Mouse (Mus musculus) hematopoietic stem cell, adult 5-6 weeks (primary cell): ENCODE data around the gene Hnrnpll. TPM values are rescaled to one million over a fixed set of nuclear protein-coding genes. Genes with fewer than 3 reads are reported as not detected.
"Not testable (repeated sequence)": the region's sequence is repeated elsewhere in the genome, so short reads cannot be mapped to it uniquely, and the experiment has no call there.

Experiments used
- ATAC-seq, 2 experiments: fragments of 125-278 bp in 1 of 2; replicated peaks in 1 of 2; 2 replicates each; pipeline ENCODE4 v1.8.0; 2016 to 2017; ENCODE audit warnings: inconsistent platforms in 2 of 2, mild to moderate bottlenecking in 2 of 2, moderate number of reproducible peaks in 2 of 2, low read depth in 1 of 2, moderate TSS enrichment in 1 of 2; ENCODE audit not compliant: low FRiP score in 2 of 2, poor library complexity in 2 of 2, severe bottlenecking in 2 of 2, insufficient read depth in 1 of 2, low TSS enrichment in 1 of 2
- total RNA-seq: library from RNA; stranded (forward); fragments of 172-1452, 232-1000 nt; gene quantifications from 2 replicates; pipeline ENCODE4 v1.2.3, GENCODE M21; 2017

Hnrnpll gene
- total RNA-seq, 1 experiment from 2014 or later: 52.2 TPM

DNA sequence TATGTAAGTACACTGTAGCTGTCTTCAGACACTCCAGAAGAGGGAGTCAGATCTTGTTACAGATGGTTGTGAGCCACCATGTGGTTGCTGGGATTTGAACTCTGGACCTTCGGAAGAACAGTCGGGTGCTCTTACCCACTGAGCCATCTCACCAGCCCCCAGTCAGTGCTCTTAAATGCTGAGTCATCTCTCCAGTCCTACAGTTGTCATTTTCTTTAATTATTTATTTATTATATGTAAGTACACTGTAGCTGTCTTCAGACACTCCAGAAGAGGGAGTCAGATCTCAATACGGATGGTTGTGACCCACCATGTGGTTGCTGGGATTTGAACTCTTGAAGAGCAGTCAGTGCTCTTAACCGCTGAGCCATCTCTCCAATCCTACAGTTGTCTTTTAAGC lies 45.7 kb downstream of the Hnrnpll start:
- not testable (repeated sequence) for ATAC-seq

DNA sequence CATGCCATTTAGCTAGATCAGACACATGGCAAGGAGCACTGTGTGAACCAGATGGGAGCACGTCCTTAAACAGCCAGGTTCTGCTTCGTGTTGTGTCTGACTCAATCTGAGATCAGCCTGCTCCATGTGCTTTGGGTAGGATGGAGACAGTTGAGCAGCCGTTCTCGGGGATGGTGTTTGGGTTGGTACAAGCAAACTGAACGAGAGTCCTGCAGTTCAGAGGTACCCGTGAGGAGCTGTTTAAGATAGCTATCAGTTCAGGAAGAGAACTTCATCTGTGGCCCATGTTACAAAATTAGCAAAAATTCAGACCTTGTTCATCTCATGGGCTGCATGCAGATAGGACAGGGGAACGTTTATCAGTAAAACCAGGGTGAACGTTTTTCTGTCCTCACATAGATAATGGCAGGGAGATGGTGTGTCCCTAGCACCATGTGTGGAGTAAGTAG lies 47.7 kb downstream of the Hnrnpll start:
- no peak; a peak in 1 of 4 replicates for ATAC-seq

DNA sequence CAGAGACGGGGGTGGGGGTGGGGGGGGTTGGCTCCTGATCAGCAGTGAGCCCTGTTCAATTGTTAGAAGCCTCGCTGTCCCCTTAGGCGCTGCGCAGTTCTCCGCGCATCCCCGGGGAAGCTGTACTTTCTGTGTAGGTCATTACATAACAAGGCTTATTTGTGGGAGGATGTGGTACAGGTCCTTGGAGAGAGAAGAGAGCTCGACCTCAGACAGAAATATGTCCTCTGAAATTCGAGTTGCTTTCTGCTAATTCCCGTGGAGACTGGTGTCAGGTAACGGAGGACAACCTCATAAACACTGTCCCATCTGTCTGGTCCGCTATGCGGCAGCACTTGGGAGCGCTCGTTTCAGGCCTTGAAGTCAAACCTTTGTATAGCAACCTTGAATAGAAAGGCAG lies 52.2 kb downstream of the Hnrnpll start:
- ATAC-seq: no peak

DNA sequence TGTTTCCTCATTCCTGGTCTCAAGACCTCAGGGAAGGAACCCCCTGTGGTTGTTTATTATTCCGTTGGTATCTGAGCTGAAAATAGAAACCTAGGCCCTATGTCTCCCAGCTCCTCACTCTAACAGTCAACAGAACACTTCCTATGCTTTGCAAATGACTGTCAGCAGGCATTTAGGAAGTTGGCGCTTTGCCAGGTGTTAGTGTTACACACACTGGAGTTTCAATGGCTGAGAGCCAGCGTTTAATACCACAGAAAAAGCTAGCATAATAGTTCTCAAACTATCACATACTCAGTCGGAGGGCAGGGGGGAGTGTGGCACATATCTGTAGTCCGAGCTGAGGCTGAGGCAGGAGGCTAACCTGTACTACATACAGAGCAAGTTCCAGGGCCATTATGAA lies 53.3 kb downstream of the Hnrnpll start:
- ATAC-seq: peak; percentile 38 to 47; a peak in 2 of 4 replicates

DNA sequence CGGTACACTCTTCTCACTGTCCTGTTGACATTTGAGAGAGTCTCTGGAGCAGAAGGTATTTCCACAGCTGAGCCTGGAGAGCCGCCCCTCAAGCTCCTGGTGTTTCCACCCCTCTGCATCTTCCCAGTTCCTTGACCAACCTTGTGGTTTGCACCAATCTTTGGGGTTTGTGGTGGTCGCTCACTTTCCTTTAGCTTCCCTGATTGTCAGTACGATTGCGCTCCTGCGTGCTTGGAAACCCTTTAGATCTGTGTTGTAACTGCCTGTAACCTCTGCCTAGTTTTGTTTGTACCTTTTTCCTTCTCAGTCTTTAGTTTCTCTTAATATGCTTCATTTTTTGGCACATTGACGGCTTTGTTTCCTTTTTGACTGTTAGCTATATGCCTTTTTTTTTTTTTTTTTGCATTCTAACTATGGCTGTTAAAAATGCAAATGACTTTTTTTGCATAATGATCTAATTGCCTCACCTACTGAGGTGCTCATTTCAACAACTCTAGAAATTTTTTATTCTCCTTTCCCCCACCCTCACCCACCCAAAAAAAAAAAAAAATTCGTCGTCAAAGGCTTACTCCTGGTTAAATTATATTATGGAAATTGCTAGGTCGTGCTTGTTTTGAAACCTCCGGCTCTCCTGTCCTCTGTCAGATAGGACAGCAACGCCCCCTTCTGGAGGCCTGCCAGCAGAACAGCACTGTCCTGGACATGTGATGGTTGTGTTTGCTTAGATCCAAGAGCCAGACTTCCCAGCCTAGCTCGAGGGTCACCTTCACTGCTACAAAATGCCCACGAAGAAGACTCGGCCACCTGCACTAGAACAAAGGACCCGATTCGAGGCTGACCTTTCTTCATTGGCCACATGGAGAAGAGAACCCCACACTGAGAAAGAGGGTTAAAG lies 57.5 kb downstream of the Hnrnpll start:
- ATAC-seq: peak; percentile 39 to 55; a peak in 2 of 4 replicates

DNA sequence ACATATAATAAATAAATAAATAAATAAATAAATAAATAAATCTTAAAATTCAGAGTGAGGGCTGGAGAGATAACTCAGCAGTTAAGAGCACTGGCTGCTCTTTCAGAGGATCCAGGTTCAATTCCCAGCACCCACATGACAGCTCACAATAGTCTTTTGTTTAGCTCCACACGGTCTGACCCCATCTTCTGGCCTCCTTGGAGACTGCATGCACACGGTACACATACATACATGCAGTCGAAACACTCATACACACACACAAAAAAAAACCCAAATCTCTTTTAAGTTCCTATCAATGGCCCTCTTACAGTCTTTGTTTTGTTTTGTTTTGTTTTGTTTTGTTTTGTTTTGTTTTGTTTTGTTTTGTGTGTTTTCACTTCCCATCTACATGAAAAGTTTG lies 58.3 kb downstream of the Hnrnpll start:
- not testable (repeated sequence) for ATAC-seq

DNA sequence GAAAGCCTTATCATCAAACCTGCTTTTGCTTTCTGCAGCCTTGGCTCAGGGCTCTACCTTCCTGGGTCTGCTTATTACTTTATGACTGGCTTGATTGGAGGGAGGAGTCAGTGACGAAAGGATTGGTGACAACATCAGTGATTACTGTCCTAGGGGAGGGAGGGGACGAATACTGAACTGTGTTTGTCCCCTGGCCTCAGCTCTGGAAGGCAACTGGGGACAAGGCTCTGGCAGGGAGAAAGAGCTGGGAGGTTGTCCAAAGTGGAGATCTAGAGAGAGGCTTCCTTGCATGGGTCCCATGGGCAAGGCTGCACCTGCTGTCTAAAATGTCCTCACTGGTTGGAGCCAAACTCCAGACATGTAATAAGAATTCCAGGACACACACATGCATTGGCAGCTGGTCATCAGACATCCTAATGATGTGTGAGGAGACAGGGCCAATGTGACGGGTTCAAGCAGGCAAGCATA lies 59.7 kb downstream of the Hnrnpll start:
- no peak for ATAC-seq

DNA sequence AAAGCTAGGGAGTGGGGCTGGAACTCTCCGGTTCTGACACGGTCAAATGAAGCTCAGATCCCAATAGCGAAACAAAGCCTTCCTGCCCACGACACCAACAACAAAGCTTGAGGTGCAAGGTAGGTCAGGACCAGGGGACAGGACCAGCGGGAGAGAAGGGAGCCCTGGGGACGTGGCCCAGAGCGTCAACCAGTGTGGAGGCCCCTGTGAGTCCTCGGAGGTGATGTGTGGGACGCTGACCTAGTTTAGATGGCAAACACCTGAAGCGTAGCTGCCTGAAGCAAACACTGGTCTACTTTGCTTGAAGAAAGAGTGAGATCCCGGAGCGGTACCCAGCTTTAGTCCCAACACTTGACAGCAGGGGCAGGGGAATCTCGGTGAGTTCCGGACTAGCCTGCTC lies 62.5 kb downstream of the Hnrnpll start:
- ATAC-seq: no peak

DNA sequence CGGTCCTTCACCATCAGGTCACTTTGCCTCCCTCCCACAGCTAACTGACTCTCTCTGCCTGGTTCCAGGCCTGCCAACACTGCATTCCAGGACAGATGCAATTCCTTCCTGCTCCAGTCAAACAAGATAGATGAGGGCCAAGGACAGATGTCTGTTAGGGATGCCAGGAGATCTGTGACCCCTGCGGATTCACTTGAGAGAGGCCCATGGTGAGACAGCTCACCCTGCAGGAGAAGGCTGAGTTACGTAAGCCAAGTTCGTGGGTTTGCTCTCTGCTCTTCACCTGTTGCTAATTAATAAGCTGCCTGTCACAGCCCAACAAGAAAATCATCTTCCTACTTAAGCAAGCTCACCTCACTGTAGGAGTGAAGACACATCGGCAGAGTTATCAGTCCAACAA lies 63.1 kb downstream of the Hnrnpll start:
- no peak for ATAC-seq

DNA sequence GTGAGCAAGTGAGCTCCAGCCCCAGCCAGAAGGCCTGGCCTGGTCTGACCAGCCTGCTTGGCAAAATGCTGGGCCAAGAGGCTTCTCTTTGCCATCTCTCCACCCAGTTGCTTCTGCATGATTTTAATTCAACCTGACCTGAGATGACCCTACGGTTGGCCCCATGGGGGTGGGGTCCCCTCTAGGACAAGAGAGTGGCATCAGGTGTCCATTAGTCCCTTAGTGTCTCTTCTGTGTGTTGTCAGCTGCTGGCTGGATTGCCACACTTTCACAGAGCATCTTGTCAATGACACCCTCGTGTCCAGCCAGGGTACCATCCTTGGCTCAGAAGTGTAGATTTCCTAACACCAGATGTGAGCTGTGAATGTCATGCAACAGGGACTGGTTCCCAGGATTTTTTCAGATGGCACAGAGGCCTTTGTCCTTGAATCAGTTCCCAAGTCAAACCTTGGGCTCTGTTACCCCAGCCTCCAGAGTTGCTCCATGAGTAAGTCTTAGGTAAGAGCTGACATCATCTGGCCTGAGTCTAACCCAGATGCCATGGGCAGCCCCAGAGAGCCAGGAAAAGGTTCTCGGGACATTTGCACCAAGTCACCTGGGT lies 66.9 kb downstream of the Hnrnpll start:
- no peak for ATAC-seq

DNA sequence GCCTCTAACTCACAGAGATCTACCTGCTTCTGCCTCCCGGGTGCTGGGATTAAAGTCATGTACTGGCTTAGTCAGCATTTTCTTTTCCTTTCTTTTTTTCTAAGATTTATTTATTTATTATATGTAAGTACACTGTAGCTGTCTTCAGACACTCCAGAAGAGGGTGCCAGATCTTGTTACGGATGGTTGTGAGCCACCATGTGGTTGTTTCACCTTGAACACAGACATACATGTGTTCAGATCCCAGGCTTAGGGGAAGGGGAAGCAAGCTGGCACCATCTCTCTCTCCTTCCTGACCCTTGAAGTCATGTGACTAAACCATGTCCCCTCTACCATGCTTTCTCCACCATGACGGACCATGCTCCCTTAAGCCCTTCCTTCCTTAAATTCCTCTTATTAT lies 70.0 kb downstream of the Hnrnpll start:
- ATAC-seq: no peak

DNA sequence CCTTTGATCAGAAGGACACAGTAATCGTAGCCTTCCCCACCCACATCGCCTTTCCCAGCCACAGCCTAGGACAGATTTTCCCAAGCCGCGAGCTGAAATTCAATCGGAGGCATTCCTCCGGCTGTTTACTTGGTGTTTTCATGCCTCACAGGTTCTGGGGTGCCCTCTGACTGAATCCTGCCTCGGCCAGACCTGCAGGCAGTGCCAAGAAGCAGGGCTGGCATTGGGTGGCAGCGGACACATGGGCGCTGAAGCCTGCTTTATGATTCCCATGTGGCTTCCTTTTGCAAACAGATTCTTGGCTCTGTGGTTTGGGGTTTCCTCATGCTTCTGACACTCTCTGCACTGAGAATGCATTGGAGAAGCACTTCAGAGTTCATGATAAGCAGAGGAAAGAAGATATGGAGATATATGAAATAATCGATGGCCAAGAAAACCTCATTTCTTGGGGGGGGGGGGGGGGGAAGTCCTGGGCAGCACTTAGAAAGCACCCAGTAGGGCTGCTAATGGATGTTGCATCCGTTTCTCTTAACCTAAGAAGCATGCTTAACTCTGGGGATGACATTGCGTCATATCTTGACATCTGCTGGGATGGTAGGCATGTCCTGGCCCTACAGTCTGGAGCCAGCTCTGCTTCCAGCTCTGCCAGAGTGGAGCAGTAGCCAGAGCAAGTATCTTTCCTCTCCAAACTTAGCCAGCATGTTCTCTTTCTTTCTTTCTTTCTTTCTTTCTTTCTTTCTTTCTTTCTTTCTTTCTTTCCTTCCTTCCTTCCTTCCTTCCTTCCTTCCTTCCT lies 70.8 kb downstream of the Hnrnpll start:
- peak; percentile 63 to 86 for ATAC-seq

DNA sequence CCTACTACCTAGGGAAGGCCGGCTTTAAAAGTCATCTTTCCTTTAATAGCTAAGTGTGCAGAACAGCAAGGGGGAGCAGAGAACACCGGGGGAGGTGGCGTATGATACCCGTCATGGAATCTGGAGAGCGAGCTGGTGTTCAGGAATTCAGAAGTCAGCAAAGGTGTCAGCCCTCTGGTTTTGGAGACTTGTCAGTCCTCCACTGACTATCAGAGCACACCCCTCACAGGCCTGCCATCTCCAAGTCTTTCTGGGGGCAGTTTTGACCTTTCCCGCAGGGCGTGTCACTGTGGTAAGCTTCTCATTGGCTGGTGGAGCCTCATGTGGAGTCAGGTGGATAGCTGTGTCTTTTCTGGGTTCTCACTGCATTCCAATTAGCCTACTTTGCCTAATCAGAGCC lies 72.0 kb downstream of the Hnrnpll start:
- no peak for ATAC-seq

DNA sequence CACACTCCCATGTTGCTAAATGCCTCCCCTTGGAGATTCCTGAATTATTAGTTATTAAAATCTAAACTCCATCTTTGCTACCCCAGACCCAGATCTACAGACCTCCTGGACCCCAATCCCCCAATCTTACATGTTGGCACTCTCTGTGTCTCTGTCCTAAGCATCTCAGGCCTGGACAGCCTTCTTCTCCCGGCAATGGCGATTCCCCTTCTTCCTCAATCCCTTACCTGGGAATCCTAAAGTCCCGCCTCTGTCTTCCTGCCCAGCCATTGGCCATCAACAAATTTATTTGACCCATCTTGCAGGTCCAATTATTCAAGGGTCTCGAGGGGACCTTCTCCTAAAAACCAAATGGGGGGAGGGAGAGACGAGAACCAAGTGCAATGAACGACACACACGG lies 77.7 kb downstream of the Hnrnpll start:
- no peak for ATAC-seq

DNA sequence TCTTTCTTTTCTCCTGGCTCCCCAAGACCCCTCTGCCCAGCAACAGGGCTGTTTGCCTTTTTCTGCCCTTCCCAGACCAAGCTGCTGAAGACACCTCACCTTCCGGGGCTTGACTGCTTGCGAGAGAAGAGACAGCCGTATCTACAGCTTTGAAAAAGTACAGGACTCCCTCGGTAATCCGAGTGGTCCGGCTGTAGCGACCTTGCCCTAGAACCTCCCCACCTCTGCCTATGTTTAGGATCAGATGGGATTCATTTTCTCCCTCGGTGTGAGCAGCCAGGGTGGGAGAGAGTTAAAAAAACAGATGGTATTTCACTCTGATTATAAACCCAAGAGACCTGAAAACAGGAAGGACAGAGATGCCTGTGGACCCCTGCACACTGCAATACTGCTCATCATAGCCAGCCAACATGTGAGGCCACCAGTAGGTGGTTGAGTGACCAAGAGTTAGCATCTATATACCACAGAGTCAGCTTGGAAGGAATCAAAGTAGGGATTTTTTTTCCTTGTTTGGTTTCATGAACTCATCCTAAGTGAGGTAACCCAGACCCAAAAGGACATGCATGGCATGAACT lies 79.1 kb downstream of the Hnrnpll start:
- ATAC-seq: no peak

DNA sequence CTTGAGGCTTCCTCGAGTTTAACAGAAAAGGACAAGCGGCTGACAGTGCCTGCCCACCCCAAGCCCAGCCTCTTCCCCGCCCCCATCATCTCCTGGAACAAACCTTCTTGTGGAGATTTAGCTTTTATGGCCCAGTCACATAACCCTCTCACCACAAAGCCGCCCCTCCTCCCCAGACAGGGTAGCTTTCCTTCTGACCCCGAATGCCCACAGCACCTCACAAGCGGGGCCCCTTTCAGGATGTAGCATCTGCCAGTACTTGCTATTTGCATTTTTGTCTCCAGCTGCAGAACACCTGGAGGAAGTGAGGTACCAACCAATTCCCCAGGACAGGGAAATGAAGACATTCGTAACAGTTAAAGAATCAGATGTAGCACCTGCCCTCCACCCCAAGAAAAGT lies 79.6 kb downstream of the Hnrnpll start:
- ATAC-seq: peak; percentile 36 to 50; a peak in 2 of 4 replicates

DNA sequence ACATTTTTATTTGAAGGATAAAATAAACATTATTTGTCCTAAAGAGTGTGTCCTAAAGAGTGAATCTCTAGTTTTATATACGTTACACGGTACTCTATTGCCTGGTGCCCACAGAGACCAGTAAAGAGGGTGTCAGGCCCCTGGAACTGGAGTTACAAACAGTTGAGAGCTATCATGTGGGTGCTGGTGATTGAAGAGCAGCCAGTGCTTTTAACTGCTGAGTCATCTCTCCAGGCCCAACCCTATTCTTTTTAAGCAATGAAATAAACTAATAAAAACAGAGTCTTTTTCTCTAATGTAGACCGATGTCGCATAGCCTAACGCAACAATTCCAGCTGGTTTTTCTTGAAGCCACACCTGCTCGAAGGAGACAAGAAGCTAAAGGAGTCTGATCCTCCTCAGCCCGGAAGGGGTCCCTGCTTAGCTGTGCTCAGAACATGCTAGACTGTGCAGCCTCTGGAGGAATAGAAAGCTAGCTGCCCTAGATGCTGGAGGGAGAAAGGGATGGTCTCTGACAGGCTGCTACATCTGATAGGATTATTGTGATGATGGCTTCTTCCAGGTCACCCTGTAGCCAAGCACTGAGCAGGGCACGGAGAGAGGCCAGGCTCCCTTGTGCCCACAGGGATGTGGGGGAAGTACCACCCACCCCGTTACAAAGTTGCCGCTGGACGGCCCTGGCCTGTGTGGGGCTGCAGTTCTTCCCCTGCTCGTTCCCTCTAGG lies 80.2 kb downstream of the Hnrnpll start:
- 0 out of 4 replicates have a peak, but pooled peaks of 1 of the 2 experiments have one; percentile 33 for ATAC-seq
